Mouse (Mus musculus): ENCODE data around the gene Pde3b.

GRCm38 (mm10) chr7:114577665-114578064 lies 162.6 kb downstream of the Pde3b start:
- TF ChIP-seq CTCF (IDR thresholded peaks at IDR 0.05; ENCODE audit: low read depth) (no peak), EP300 (IDR thresholded peaks at IDR 0.05; ENCODE audit: low read depth) (no peak)
